Mouse (Mus musculus) limb, embryonic 14.5 days (tissue): ENCODE measurements around the gene Pank4. TPM values are rescaled to one million over a fixed set of nuclear protein-coding genes. Genes with fewer than 3 reads are reported as not detected.

Experiments used
- ATAC-seq: fragments of 200-750 bp; cut with Nextera tagmentation; 2 replicates; pipeline ENCODE4 v1.8.0; 2017; ENCODE audit warnings: low read depth, moderate number of reproducible peaks, moderate TSS enrichment; ENCODE audit not compliant: low FRiP score
- DNase-seq: peaks from one replicate; pipeline ENCODE4 v3.0.0-alpha.2; 2015; ENCODE audit warnings: low spot score
- H3K27ac ChIP-seq: fragments of 300-500 bp; sonication (generic); replicated peaks from 2 replicates; pipeline ENCODE4 v1.5.1; 2014; ENCODE audit warnings: low read depth, mild to moderate bottlenecking, low read length, moderate library complexity, mixed read lengths
- H3K27me3 ChIP-seq: fragments of 300-500 bp; sonication (generic); 2 replicates; pipeline ENCODE4 v1.6.1; 2014; ENCODE audit warnings: low read length, mixed read lengths; ENCODE audit not compliant: control insufficient read depth, insufficient read depth
- H3K36me3 ChIP-seq: fragments of 300-500 bp; sonication (generic); 2 replicates; pipeline ENCODE4 v1.6.1; 2014; ENCODE audit warnings: mild to moderate bottlenecking, low read length, moderate library complexity, mixed read lengths; ENCODE audit not compliant: control insufficient read depth, insufficient read depth
- H3K4me1 ChIP-seq: fragments of 300-500 bp; sonication (generic); 2 replicates; pipeline ENCODE4 v1.6.1; 2014; ENCODE audit warnings: antibody characterized with exemption, low read length, mixed read lengths; ENCODE audit not compliant: control insufficient read depth, insufficient read depth
- H3K4me2 ChIP-seq: fragments of 300-500 bp; sonication (generic); replicated peaks from 2 replicates; pipeline ENCODE4 v1.6.1; 2014; ENCODE audit warnings: low read depth, mild to moderate bottlenecking, low read length, moderate library complexity; ENCODE audit not compliant: severe bottlenecking
- H3K4me3 ChIP-seq: fragments of 300-500 bp; sonication (generic); replicated peaks from 2 replicates; pipeline ENCODE4 v1.5.1; 2014; ENCODE audit warnings: low read length
- H3K9ac ChIP-seq: fragments of 300-500 bp; sonication (generic); 2 replicates; pipeline ENCODE4 v1.6.1; 2014; ENCODE audit warnings: mild to moderate bottlenecking, low read depth, low read length, moderate library complexity; ENCODE audit not compliant: severe bottlenecking
- H3K9me3 ChIP-seq: fragments of 300-500 bp; sonication (generic); 2 replicates; pipeline ENCODE4 v1.6.1; 2016; ENCODE audit warnings: low read length; ENCODE audit not compliant: control insufficient read depth
- POLR2A ChIP-seq: fragments of 200-500 bp; IDR thresholded peaks from 2 replicates; pipeline ENCODE4 v1.8.0; 2012; ENCODE audit warnings: inconsistent platforms, mild to moderate bottlenecking, moderate library complexity, borderline replicate concordance; ENCODE audit not compliant: insufficient read depth, insufficient read length; ENCODE audit errors: extremely low read depth
- WGBS: fragments of 180-500 bp; shearing (Covaris S2); extraction: QIAGEN DNeasy Blood & Tissue Kit; methylation state at CpG from one replicate; pipeline ENCODE4 v1.1.7; 2014; 5-methylcytosine and 5-hydroxymethylcytosine counted together
- polyA plus RNA-seq, 2 experiments: library from polyadenylated mRNA; depleted of rRNA in 1 of 2; stranded (reverse) in 1 of 2; unstranded in 1 of 2; fragments of >200 nt; fragmentation: Nextera tagmentation in 1 of 2; extraction: Ambion mirVana in 1 of 2; gene quantifications; 2 replicates each; pipeline versions ENCODE4 v1.2.1 to v1.2.3; 2012 to 2014

Pank4 gene
- polyA plus RNA-seq, 2 experiments, result 36.9 to 76.3 TPM

- peak within 1 kb of the TSS; percentile 17 for H3K9ac ChIP-seq
- H3K4me1 ChIP-seq, result peaks cover 15% of the 10 kb centered on the region
- TF ChIP-seq POLR2A, result no peak
- H3K36me3 ChIP-seq, result no peaks in the 10 kb centered on the region
- H3K4me2 ChIP-seq, result peak within 1 kb of the TSS; percentile 34
- DNase-seq, result peak; percentile 2
- no peaks in the 10 kb centered on the region for H3K9me3 ChIP-seq
- WGBS, result 43% methylated on average over 12 of the region's 12 CpGs
- ATAC-seq, result no peak
- no peaks in the 10 kb centered on the region for H3K27me3 ChIP-seq
- 0 out of 2 replicates have a peak within 1 kb of the TSS, but pooled peaks have one; percentile 8 for H3K4me3 ChIP-seq
- H3K27ac ChIP-seq, result peak within 1 kb of the TSS; percentile 59; the same call in 1 of the 2 replicates
Measured at GRCm38 (mm10) chr4:154928395-154929087, 35.4 kb upstream of the Pank4 start, which contains the start of gene Tnfrsf14. Gene Tnfrsf14 (minus strand): TSS chr4:154928563.

- no peak overlapping the region for H3K27ac ChIP-seq
- WGBS, result 73% methylated on average over 12 of the region's 12 CpGs
- H3K27me3 ChIP-seq, result no peaks in the 10 kb centered on the region
- TF ChIP-seq POLR2A, result no peak
- H3K9ac ChIP-seq, result no peak overlapping the region
- H3K4me1 ChIP-seq, result peaks cover 15% of the 10 kb centered on the region
- H3K36me3 ChIP-seq, result no peaks in the 10 kb centered on the region
- ATAC-seq, result no peak
- peak; percentile 2 for DNase-seq
- H3K9me3 ChIP-seq, result no peaks in the 10 kb centered on the region
- H3K4me3 ChIP-seq, result no peak overlapping the region
- H3K4me2 ChIP-seq, result no peak overlapping the region
Measured at GRCm38 (mm10) chr4:154929088-154929660, 34.7 kb upstream of the Pank4 start.

- Histone ChIP-seq H3K27me3 (no peaks in the 10 kb centered on the region), H3K9me3 (no peaks in the 10 kb centered on the region), H3K27ac (no peak overlapping the region), H3K4me3 (no peak overlapping the region), H3K36me3 (no peaks in the 10 kb centered on the region), H3K4me2 (no peak overlapping the region), H3K4me1 (no peaks in the 10 kb centered on the region), H3K9ac (no peak overlapping the region)
- ATAC-seq, result no peak
- no peak for TF ChIP-seq POLR2A
- 59% methylated on average over 11 of the region's 13 CpGs for WGBS
- no peak for DNase-seq
Measured at GRCm38 (mm10) chr4:154933306-154933907, 30.5 kb upstream of the Pank4 start.

DNA sequence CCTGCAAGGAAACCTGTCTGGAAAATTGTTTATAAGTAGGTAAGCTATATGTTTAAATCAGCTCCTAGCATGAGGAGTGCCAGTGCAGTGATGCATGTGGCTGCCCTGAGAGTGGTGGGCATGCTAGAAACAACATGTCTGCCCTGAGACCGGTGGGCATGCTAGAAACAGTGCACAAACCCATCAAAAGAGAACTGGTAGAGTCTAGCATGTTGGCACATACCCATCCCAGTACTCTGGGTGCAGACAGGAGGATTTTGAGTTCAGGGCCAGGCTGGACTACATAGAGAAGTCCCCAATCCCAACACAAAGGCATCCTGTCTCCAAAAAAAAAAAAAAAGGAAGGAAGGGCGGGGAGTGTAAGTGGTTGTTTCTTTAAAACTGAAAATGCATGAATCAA is 29.1 kb upstream of the Pank4 start:
- ATAC-seq (no peak), DNase-seq (no peak)
- Histone ChIP-seq H3K27me3 (no peaks in the 10 kb centered on the region), H3K9me3 (no peaks in the 10 kb centered on the region), H3K4me2 (no peak overlapping the region), H3K27ac (no peak overlapping the region), H3K4me3 (no peak overlapping the region), H3K9ac (no peak overlapping the region), H3K4me1 (no peaks in the 10 kb centered on the region), H3K36me3 (no peaks in the 10 kb centered on the region)
- no peak for TF ChIP-seq POLR2A
- WGBS, result 85% methylated on average over 2 of the region's 2 CpGs

DNA sequence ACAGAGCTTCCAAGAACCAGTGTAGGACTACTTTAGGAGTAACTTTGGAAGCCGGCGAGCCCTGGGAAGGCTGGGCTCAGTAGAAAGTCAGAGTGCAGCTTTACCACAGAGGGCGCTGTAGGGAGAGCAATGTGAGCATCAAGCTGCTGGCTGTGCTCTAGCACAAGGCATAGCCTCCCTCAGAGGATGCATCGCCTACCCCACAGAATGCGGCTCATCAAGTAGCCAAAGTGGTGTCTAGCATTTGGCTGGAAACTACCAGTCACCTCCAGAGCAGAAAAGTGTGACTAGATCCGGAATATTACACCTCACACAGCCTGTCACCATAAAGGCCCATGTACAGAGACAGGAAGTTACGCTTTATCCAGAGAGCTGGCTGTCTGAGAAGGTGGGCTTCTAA is 28.1 kb upstream of the Pank4 start:
- 83% methylated on average over 7 of the region's 7 CpGs for WGBS
- no peaks in the 10 kb centered on the region for H3K36me3 ChIP-seq
- DNase-seq, result no peak

More for the DNA sequence above, 28.1 kb upstream of the Pank4 start:
- Histone ChIP-seq H3K9ac (no peak overlapping the region), H3K4me1 (no peaks in the 10 kb centered on the region), H3K27ac (no peak overlapping the region), H3K4me2 (no peak overlapping the region), H3K4me3 (no peak overlapping the region), H3K9me3 (no peaks in the 10 kb centered on the region), H3K27me3 (no peaks in the 10 kb centered on the region)
- no peak for TF ChIP-seq POLR2A
- ATAC-seq, result no peak
